Mouse (Mus musculus) hindbrain, postnatal 0 days (tissue): Measurements from ENCODE around the gene H2-DMb2. TPM values are rescaled to one million over a fixed set of nuclear protein-coding genes. Genes with fewer than 3 reads are reported as not detected.

Source experiments
- ATAC-seq: fragments of 200-750 bp; cut with Nextera tagmentation; 2 replicates; pipeline ENCODE4 v1.8.0; 2017; ENCODE audit warnings: mild to moderate bottlenecking, moderate TSS enrichment, moderate library complexity
- DNase-seq: peaks from one replicate; pipeline ENCODE4 v3.0.0-alpha.2; 2015; ENCODE audit warnings: low spot score
- H3K27ac ChIP-seq: fragments of 300-500 bp; sonication (generic); 2 replicates; pipeline ENCODE4 v1.5.1; 2014; ENCODE audit warnings: mild to moderate bottlenecking
- H3K27me3 ChIP-seq: fragments of 300-500 bp; sonication (generic); 2 replicates; pipeline ENCODE4 v1.6.1; 2014; ENCODE audit warnings: low read length, mixed read lengths; ENCODE audit not compliant: insufficient read depth
- H3K36me3 ChIP-seq: fragments of 300-500 bp; sonication (generic); 2 replicates; pipeline ENCODE4 v1.6.1; 2014; ENCODE audit warnings: low read length, mixed read lengths; ENCODE audit not compliant: insufficient read depth
- H3K4me1 ChIP-seq: fragments of 300-500 bp; sonication (generic); 2 replicates; pipeline ENCODE4 v1.6.1; 2014; ENCODE audit warnings: antibody characterized with exemption, low read length, mixed read lengths; ENCODE audit not compliant: insufficient read depth
- H3K4me2 ChIP-seq: fragments of 300-500 bp; sonication (generic); 2 replicates; pipeline ENCODE4 v1.6.1; 2014; ENCODE audit warnings: low read depth, mild to moderate bottlenecking, low read length, moderate library complexity, mixed read lengths
- H3K4me3 ChIP-seq: fragments of 300-500 bp; sonication (generic); 2 replicates; pipeline ENCODE4 v1.5.1; 2014; ENCODE audit warnings: low read length
- H3K9ac ChIP-seq: fragments of 300-500 bp; sonication (generic); replicated peaks from 2 replicates; pipeline ENCODE4 v1.6.1; 2014; ENCODE audit warnings: mild to moderate bottlenecking, low read length, moderate library complexity, mixed read lengths
- H3K9me3 ChIP-seq: fragments of 300-500 bp; sonication (generic); 2 replicates; pipeline ENCODE4 v1.6.1; 2016; ENCODE audit warnings: low read length, mixed read lengths
- CTCF ChIP-seq: IDR thresholded peaks from 2 replicates; pipeline ENCODE4 v1.5.1; 2016; ENCODE audit warnings: antibody characterized with exemption, control low read depth, low read depth
- WGBS: fragments of 180-500 bp; shearing (Covaris S2); extraction: QIAGEN DNeasy Blood & Tissue Kit; methylation state at CpG from one replicate; pipeline ENCODE4 v1.1.7; 2014; 5-methylcytosine and 5-hydroxymethylcytosine counted together
- polyA plus RNA-seq: library from polyadenylated mRNA; unstranded; fragments of >200 nt; fragmentation: Nextera tagmentation; extraction: Ambion mirVana; gene quantifications from 2 replicates; pipeline ENCODE4 v1.2.1, GENCODE M21; 2015
- total RNA-seq: library from RNA; depleted of rRNA; stranded (reverse); fragments of >200 nt; gene quantifications from 2 replicates; pipeline ENCODE4 v1.2.3, GENCODE M21; 2014

Gene H2-DMb2
- total and polyA plus RNA-seq, 2 experiments from 2014 or later, result 0.16 to 0.58 TPM

DNA sequence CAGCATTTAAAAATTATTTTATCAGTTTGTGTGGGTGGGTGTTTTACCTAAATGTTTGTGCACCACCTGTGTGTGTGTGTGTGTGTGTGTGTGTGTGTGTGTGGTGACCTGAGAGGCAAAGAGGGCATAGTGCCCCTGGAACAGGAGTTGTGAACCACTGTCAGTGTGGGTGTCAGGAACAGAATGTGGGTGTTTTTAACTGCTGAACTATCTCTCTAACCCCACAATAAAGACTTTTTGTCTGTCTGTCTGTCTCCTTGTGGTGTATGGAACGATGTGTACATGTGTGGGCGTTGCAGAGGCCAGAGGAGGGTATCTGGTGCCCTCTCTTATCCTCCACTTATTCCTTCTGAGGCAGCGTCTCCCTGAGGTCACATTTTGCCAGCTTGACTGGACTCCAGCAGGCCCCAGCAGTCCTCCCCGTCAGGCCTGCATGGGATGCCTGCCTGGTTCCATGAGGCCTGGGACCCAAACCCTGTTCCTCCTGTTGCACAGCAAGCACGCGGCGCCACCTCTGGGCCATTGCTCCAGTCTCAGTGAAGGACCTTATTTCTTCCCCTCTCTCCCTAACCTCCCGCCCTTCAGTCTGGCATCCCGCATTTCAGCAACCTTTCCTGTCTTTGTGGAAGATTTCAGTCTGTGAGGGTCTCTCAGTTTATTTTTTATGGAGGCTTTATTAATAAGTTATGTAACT, 21.2 kb downstream of the H2-DMb2 start:
- no peak overlapping the region for H3K4me3 ChIP-seq
- H3K36me3 ChIP-seq, result no peaks in the 10 kb centered on the region
- H3K27me3 ChIP-seq, result no peaks in the 10 kb centered on the region
- H3K9me3 ChIP-seq, result no peaks in the 10 kb centered on the region
- DNase-seq (no peak), ATAC-seq (no peak)
- H3K27ac ChIP-seq, result no peak overlapping the region
- no peak overlapping the region for H3K9ac ChIP-seq
- no peak overlapping the region for H3K4me2 ChIP-seq
- peak; percentile 38 for TF ChIP-seq CTCF
- 43% methylated on average over 9 of the region's 9 CpGs for WGBS
- H3K4me1 ChIP-seq, result no peaks in the 10 kb centered on the region

DNA sequence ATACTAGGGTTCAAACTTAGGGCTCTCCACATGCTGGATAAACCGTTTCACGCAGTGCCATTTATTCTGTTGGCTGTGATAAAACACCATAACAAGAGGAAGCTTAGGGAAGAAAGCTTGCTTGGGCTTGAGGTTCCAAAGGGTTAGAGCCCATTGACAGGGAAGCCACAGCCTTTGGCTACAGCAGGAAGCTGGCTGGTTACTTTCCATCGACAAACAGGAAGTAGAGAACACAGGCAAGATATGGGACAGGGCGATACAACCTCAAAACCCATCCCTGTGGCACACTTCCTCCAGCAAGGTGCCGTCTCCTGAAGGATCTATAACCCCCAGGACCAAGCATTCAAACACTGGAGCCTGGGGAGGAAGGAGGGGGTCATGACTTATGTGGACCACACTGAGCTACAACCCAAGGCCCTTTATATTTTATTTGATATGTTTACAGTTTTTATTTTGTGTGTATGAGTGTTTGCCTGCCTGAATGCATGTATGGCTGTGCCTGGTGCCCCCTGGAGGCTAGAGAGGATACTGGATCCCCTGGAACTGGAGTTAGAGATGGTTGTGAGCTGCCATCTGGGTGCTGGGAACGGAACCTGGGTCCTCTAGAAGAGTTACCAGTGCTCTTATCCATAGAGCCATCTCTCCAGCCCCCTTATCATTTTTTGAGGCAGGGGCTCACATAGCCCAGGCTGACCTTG, 22.1 kb downstream of the H2-DMb2 start:
- Histone ChIP-seq H3K4me2 (no peak overlapping the region), H3K36me3 (no peaks in the 10 kb centered on the region), H3K4me1 (no peaks in the 10 kb centered on the region), H3K27me3 (no peaks in the 10 kb centered on the region), H3K9me3 (no peaks in the 10 kb centered on the region), H3K9ac (no peak overlapping the region), H3K27ac (no peak overlapping the region), H3K4me3 (no peak overlapping the region)
- DNase-seq (no peak), ATAC-seq (no peak)
- WGBS, result 82% methylated on average over 6 of the region's 6 CpGs
- TF ChIP-seq CTCF, result no peak

DNA sequence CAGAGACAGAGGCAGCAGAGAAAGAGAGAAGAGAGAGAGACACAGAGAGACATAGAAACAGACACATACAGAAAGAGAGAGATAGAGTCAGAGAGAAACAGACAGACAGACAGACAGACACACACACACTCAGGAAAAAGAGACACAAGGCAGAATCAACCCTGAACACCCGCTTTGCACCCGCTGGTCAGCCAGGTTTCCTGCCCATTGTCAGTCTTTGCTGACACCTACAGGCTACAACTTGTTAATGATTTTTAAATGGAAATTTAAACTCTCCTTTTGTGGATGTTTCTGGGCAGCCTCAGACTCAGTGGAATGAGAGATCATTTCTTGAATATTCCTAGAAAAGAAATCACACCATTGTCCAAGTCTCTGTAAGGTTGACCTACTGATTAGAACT, 26.2 kb downstream of the H2-DMb2 start:
- H3K4me1 ChIP-seq, result no peaks in the 10 kb centered on the region

GRCm38 (mm10) chr17:34170487-34170876, 27.4 kb downstream of the H2-DMb2 start:
- 28% methylated on average over 4 of the region's 4 CpGs for WGBS
- Histone ChIP-seq H3K4me2 (no peak overlapping the region), H3K36me3 (no peaks in the 10 kb centered on the region), H3K27me3 (no peaks in the 10 kb centered on the region), H3K4me1 (no peaks in the 10 kb centered on the region), H3K4me3 (no peak overlapping the region), H3K27ac (no peak overlapping the region), H3K9ac (no peak overlapping the region), H3K9me3 (0 out of 2 replicates have a peak, but pooled peaks cover 3% of the 10 kb centered on the region)
- ATAC-seq, result no peak
- no peak for DNase-seq
- TF ChIP-seq CTCF, result no peak

More for the DNA sequence above, 26.2 kb downstream of the H2-DMb2 start:
- no peak overlapping the region for H3K4me2 ChIP-seq
- H3K27ac ChIP-seq, result no peak overlapping the region
- H3K9ac ChIP-seq, result no peak overlapping the region
- no peak overlapping the region for H3K4me3 ChIP-seq
- H3K9me3 ChIP-seq, result 0 out of 2 replicates have a peak, but pooled peaks cover 3% of the 10 kb centered on the region
- peak; percentile 74 for DNase-seq
- no peaks in the 10 kb centered on the region for H3K27me3 ChIP-seq
- ATAC-seq, result no peak
- TF ChIP-seq CTCF, result peak; percentile 75
- H3K36me3 ChIP-seq, result no peaks in the 10 kb centered on the region
- 0% methylated on average over 2 of the region's 2 CpGs for WGBS

GRCm38 (mm10) chr17:34170877-34171498, 27.9 kb downstream of the H2-DMb2 start:
- Histone ChIP-seq H3K9me3 (0 out of 2 replicates have a peak, but pooled peaks cover 3% of the 10 kb centered on the region), H3K4me1 (no peaks in the 10 kb centered on the region), H3K36me3 (no peaks in the 10 kb centered on the region), H3K27me3 (no peaks in the 10 kb centered on the region), H3K4me3 (no peak overlapping the region), H3K4me2 (no peak overlapping the region), H3K9ac (no peak overlapping the region), H3K27ac (no peak overlapping the region)
- ATAC-seq (0 out of 2 replicates have a peak, but pooled peaks have one; percentile 58), DNase-seq (peak; percentile 89)
- WGBS, result 40% methylated on average over 13 of the region's 13 CpGs
- TF ChIP-seq CTCF, result peak; percentile 95

GRCm38 (mm10) chr17:34172528-34172927, 29.4 kb downstream of the H2-DMb2 start:
- H3K4me3 ChIP-seq, result no peak overlapping the region
- H3K36me3 ChIP-seq, result no peaks in the 10 kb centered on the region
- H3K27me3 ChIP-seq, result no peaks in the 10 kb centered on the region
- no peak overlapping the region for H3K27ac ChIP-seq
- no peak for ATAC-seq
- H3K4me2 ChIP-seq, result no peak overlapping the region
- WGBS, result 95% methylated on average over 5 of the region's 5 CpGs
- no peaks in the 10 kb centered on the region for H3K4me1 ChIP-seq
- DNase-seq, result no peak
- TF ChIP-seq CTCF, result no peak
- no peak overlapping the region for H3K9ac ChIP-seq
- 0 out of 2 replicates have a peak, but pooled peaks cover 5% of the 10 kb centered on the region for H3K9me3 ChIP-seq
